Mouse (Mus musculus) forebrain, embryonic 12.5 days (tissue): ENCODE data around the gene Dip2c. TPM values are rescaled to one million over a fixed set of nuclear protein-coding genes. Genes with fewer than 3 reads are reported as not detected.

Experiments used
- ATAC-seq: fragments of 200-750 bp; cut with Nextera tagmentation; 2 replicates; pipeline ENCODE4 v1.8.0; 2017; ENCODE audit warnings: moderate TSS enrichment; ENCODE audit not compliant: low FRiP score
- H3K27ac ChIP-seq: fragments of 300-500 bp; sonication (generic); 2 replicates; pipeline ENCODE4 v1.5.1; 2016; ENCODE audit warnings: mild to moderate bottlenecking
- H3K27me3 ChIP-seq: fragments of 300-500 bp; sonication (generic); 2 replicates; pipeline ENCODE4 v1.6.1; 2016; ENCODE audit warnings: mild to moderate bottlenecking
- H3K36me3 ChIP-seq: fragments of 300-500 bp; sonication (generic); replicated peaks from 2 replicates; pipeline ENCODE4 v1.6.1; 2016; ENCODE audit warnings: mild to moderate bottlenecking
- H3K4me1 ChIP-seq: fragments of 300-500 bp; sonication (generic); 2 replicates; pipeline ENCODE4 v1.6.1; 2016
- H3K4me2 ChIP-seq: fragments of 300-500 bp; sonication (generic); 2 replicates; pipeline ENCODE4 v1.6.1; 2016; ENCODE audit warnings: mild to moderate bottlenecking, moderate library complexity
- H3K4me3 ChIP-seq: fragments of 300-500 bp; sonication (generic); replicated peaks from 2 replicates; pipeline ENCODE4 v1.5.1; 2016; ENCODE audit warnings: mild to moderate bottlenecking
- H3K9ac ChIP-seq: fragments of 300-500 bp; sonication (generic); 2 replicates; pipeline ENCODE4 v1.6.1; 2016; ENCODE audit warnings: mild to moderate bottlenecking
- H3K9me3 ChIP-seq: fragments of 300-500 bp; sonication (generic); 2 replicates; pipeline ENCODE4 v1.6.1; 2016
- WGBS: fragments of 180-500 bp; shearing (Covaris S2); methylation state at CpG from one replicate; pipeline ENCODE4 v1.1.7; 2016; 5-methylcytosine and 5-hydroxymethylcytosine counted together
- polyA plus RNA-seq: library from polyadenylated mRNA; unstranded; fragments of >200 nt; fragmentation: Nextera tagmentation; extraction: Ambion mirVana; gene quantifications from 2 replicates; pipeline ENCODE4 v1.2.1, GENCODE M21; 2016

Gene Dip2c
- polyA plus RNA-seq, 1 experiment from 2014 or later: 10.5 TPM

- Histone ChIP-seq H3K9ac (no peak overlapping the region), H3K4me2 (no peak overlapping the region), H3K4me1 (no peaks in the 10 kb centered on the region), H3K4me3 (no peak overlapping the region), H3K9me3 (no peaks in the 10 kb centered on the region), H3K36me3 (no peaks in the 10 kb centered on the region), H3K27ac (no peak overlapping the region), H3K27me3 (no peaks in the 10 kb centered on the region)
- WGBS: 82% methylated on average over 1 of the region's 1 CpGs
- ATAC-seq: no peak
Measured at GRCm38 (mm10) chr13:9481722-9482121, 205.4 kb downstream of the Dip2c start.

DNA sequence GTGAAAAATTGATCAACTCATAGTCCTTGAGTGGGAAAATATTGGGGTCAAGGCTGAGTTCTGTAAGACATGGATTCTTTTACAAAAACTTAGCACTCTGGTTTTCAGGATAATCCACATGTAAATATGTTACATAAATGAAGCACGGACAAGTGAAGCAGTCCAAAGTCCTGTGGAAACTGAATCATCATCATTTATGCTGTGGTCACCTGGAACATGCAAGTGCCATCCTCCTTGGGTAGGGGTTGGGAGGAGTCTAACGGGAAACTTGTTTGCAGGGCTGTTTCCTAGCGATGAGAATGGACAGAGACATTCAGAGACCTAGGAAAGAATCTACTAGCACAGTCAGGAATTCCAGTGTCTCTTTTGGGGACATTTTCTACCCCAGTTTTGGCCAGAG, 213.4 kb downstream of the Dip2c start:
- no peak overlapping the region for H3K4me2 ChIP-seq
- H3K9ac ChIP-seq: no peak overlapping the region
- H3K4me3 ChIP-seq: no peak overlapping the region
- H3K9me3 ChIP-seq: no peaks in the 10 kb centered on the region
- no peaks in the 10 kb centered on the region for H3K36me3 ChIP-seq
- 94% methylated on average over 3 of the region's 3 CpGs for WGBS
- H3K4me1 ChIP-seq: no peaks in the 10 kb centered on the region; the same call in 1 of the 2 replicates
- H3K27ac ChIP-seq: no peak overlapping the region
- no peaks in the 10 kb centered on the region for H3K27me3 ChIP-seq
- ATAC-seq: no peak

GRCm38 (mm10) chr13:9494726-9495125, 218.4 kb downstream of the Dip2c start:
- 62% methylated on average over 21 of the region's 21 CpGs for WGBS
- Histone ChIP-seq H3K9ac (no peak overlapping the region), H3K4me1 (no peaks in the 10 kb centered on the region; the same call in 1 of the 2 replicates), H3K27me3 (no peaks in the 10 kb centered on the region), H3K4me3 (no peak overlapping the region; the same call in 1 of the 2 replicates), H3K36me3 (no peaks in the 10 kb centered on the region), H3K4me2 (peak overlapping the region; percentile 34), H3K9me3 (no peaks in the 10 kb centered on the region), H3K27ac (no peak overlapping the region)
- peak; percentile 14; the same call in 1 of the 2 replicates for ATAC-seq

DNA sequence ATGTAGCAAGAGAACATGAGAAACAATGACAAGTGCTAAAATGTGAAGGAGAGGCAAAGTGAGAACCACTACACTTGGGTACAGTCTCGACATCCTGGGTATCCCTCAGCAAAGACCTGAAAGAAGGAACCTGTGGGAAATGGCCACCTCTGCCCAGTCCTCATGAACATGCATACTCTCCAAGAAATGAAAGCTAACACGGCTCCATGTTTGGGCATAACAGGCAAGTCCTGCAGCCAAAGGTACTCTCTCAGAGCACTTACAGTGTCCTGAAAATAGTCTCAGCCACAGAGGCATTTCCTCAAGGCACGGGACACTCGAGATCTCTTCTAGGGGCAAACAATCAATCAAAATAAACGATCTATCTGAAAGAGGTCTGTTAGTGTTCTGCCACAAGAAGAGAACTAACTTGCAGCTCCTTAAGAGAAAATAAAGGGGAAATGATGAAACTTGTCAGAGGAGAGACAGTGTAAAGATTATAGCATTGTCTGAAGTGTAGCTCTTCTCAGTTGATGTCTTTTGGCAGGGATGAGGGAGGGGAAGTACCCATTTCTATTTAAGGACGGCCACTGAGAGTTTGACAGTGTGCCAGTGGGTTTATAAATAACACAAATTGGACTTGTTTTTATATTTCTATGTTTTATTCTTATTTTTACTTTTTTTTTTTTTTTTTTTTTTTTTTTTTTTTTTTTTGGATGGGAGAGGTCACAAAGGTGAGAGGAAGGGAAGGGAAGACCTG, 228.0 kb downstream of the Dip2c start:
- Histone ChIP-seq H3K4me2 (no peak overlapping the region), H3K27ac (no peak overlapping the region), H3K4me3 (no peak overlapping the region), H3K36me3 (no peaks in the 10 kb centered on the region), H3K9me3 (no peaks in the 10 kb centered on the region), H3K4me1 (no peaks in the 10 kb centered on the region), H3K27me3 (no peaks in the 10 kb centered on the region), H3K9ac (no peak overlapping the region)
- WGBS: 82% methylated on average over 6 of the region's 6 CpGs
- no peak for ATAC-seq

DNA sequence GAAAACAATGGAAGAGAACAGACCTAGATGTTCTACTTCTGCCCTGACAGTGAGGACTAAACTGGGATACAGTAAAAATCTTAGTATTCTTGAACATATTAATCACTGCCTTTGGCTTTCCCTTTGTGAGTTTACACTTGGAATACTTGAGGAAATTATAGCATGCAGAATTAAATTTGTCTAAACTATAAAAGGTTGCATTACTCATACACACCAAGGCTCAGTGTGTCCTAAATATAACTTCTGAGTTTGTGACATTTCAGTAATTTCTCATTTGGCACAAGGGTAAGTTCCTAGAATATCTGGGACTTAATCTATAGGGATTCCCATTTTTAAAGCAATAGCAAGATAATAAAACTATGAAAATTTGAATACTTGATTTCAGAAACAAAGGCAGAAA, 262.2 kb downstream of the Dip2c start:
- H3K27ac ChIP-seq: no peak overlapping the region
- H3K9me3 ChIP-seq: no peaks in the 10 kb centered on the region
- ATAC-seq: no peak
- H3K9ac ChIP-seq: no peak overlapping the region
- no peak overlapping the region for H3K4me3 ChIP-seq
- H3K36me3 ChIP-seq: no peaks in the 10 kb centered on the region
- H3K4me1 ChIP-seq: no peaks in the 10 kb centered on the region
- H3K4me2 ChIP-seq: no peak overlapping the region
- H3K27me3 ChIP-seq: no peaks in the 10 kb centered on the region

DNA sequence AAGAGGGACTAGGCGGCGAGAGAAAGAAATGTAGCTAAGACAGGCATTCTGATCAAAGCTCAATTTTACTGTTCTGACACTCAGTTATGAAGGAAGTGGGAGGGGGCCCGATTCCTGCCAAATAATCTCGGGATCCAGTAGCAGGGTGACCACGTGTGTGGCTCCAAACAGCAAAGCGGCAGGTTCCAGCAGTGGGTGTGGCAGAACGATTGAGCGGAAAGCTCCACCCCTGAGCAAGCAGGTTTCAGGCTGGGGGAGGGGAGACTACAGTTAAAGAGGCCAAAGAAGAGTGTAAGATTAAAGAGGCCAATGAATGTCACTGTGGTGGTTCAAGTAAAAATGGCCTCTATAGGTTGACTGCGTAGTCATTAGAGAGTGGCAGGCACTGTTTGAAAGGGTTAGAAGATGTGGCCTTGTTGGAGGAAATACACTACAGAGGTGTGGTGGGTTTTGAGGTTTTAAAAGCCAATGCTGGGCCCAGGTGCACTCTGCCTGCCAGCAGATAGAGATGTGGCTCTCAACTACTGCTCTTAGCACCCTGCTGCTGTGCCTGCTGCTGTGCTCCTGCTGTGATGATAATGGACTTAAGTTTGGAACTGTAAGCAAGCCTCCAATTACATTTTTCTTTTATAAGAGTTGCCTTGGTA, 271.5 kb downstream of the Dip2c start:
- no peak for ATAC-seq
- H3K27me3 ChIP-seq: no peaks in the 10 kb centered on the region
- no peak overlapping the region for H3K27ac ChIP-seq
- 19% methylated on average over 9 of the region's 9 CpGs for WGBS
- H3K4me1 ChIP-seq: peaks cover 11% of the 10 kb centered on the region
- no peak overlapping the region for H3K9ac ChIP-seq
- H3K4me3 ChIP-seq: no peak overlapping the region
- no peaks in the 10 kb centered on the region for H3K9me3 ChIP-seq
- no peaks in the 10 kb centered on the region for H3K36me3 ChIP-seq
- no peak overlapping the region for H3K4me2 ChIP-seq

DNA sequence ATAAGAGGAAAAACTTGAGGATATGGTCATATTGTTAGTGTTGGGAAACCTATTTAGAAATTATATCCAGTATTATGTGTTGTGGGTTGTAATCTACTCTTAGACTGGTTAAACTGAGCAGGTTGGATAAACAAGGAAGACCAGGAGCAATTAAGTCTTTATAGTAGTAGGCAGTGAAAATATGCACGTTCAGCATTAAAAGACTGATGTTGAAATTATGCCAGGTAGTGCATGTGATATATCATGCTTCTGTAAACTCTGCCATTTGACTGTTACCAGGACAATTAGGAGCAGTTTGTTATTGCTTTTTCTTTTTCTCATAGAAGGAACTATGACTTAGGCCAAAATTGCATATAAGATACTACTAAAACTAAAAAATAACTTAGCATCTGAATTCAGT, 285.8 kb downstream of the Dip2c start:
- no peak overlapping the region for H3K4me3 ChIP-seq
- no peak for ATAC-seq
- H3K27me3 ChIP-seq: no peaks in the 10 kb centered on the region
- H3K4me1 ChIP-seq: no peaks in the 10 kb centered on the region
- H3K9me3 ChIP-seq: no peaks in the 10 kb centered on the region
- no peak overlapping the region for H3K27ac ChIP-seq
- no peak overlapping the region for H3K9ac ChIP-seq
- WGBS: 97% methylated on average over 1 of the region's 1 CpGs
- no peak overlapping the region for H3K4me2 ChIP-seq
- H3K36me3 ChIP-seq: 0 out of 2 replicates have a peak, but pooled peaks cover 3% of the 10 kb centered on the region

DNA sequence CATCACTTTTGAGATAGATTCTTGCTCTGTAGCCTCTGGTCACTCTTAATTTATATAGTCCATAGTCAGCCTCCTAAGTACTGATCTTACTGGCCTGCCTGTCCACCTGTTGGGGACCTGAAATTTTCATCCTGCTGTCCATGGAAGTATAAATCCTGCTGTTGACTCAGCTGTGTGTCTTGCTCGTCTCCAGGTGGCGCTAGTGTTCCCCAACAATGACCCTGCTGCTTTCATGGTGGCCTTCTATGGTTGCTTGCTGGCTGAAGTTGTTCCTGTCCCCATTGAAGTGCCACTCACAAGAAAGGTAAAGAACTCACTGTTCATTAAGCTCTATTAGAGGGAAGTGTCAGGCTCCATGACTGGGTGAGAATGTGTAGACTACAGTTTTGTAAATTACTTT, 286.6 kb downstream of the Dip2c start:
- Histone ChIP-seq H3K36me3 (0 out of 2 replicates have a peak, but pooled peaks cover 8% of the 10 kb centered on the region), H3K4me3 (no peak overlapping the region), H3K4me1 (no peaks in the 10 kb centered on the region), H3K27ac (no peak overlapping the region), H3K9ac (no peak overlapping the region), H3K27me3 (no peaks in the 10 kb centered on the region), H3K4me2 (no peak overlapping the region), H3K9me3 (no peaks in the 10 kb centered on the region)
- 6% methylated on average over 2 of the region's 2 CpGs for WGBS
- ATAC-seq: no peak

DNA sequence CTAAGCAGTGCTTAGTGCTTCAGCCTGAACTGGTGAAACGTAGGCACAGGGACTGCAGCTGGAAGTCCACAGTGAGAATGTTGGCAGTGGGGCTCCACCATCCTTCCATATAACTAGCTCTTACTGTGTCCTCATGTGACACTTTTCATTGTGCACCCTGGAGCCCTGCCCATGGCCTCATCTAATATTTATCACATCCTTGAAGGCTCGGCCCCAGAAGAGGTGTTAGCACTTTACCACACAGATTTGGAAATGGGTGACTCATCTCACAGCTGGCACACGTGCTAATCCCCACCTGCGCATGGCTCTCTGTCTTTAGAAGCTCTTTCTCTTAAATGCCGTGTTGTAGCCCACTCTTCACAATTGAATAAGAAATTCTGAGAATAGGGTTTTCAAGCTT, 292.5 kb downstream of the Dip2c start:
- Histone ChIP-seq H3K9ac (no peak overlapping the region), H3K36me3 (peaks cover 21% of the 10 kb centered on the region), H3K4me1 (no peaks in the 10 kb centered on the region), H3K27ac (no peak overlapping the region), H3K4me2 (no peak overlapping the region), H3K27me3 (no peaks in the 10 kb centered on the region), H3K4me3 (no peak overlapping the region), H3K9me3 (no peaks in the 10 kb centered on the region)
- WGBS: 90% methylated on average over 5 of the region's 5 CpGs
- no peak for ATAC-seq

DNA sequence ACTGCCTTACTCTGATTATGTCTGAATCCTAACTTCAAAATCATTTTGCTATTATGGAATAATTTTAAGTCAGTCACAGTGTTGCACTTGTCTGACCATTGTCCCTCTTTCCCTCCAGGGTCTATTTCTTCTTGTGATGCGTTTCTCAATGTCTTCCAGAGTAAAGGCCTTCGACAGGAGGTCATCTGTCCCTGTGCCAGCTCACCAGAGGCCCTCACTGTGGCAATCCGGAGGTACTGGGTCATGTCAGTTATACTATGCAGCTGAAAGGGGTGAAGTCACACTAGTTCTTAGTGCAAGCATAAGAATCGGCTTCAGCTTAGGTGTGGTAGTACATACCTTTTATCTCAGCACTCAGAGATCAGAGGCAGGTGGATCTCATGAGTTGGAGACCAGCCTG, 300.4 kb downstream of the Dip2c start:
- Histone ChIP-seq H3K4me3 (no peak overlapping the region), H3K4me2 (no peak overlapping the region), H3K4me1 (no peaks in the 10 kb centered on the region), H3K27ac (no peak overlapping the region), H3K9ac (no peak overlapping the region), H3K36me3 (peaks cover 12% of the 10 kb centered on the region; the same call in 1 of the 2 replicates), H3K9me3 (no peaks in the 10 kb centered on the region), H3K27me3 (no peaks in the 10 kb centered on the region)
- ATAC-seq: no peak
- 88% methylated on average over 4 of the region's 4 CpGs for WGBS

GRCm38 (mm10) chr13:9578456-9578855, 302.1 kb downstream of the Dip2c start:
- H3K4me1 ChIP-seq: peaks cover under 1% of the 10 kb centered on the region; the same call in 1 of the 2 replicates
- H3K4me3 ChIP-seq: no peak overlapping the region
- 92% methylated on average over 4 of the region's 4 CpGs for WGBS
- no peak for ATAC-seq
- no peaks in the 10 kb centered on the region for H3K9me3 ChIP-seq
- H3K4me2 ChIP-seq: no peak overlapping the region
- no peak overlapping the region for H3K9ac ChIP-seq
- H3K27ac ChIP-seq: no peak overlapping the region
- H3K36me3 ChIP-seq: peaks cover 12% of the 10 kb centered on the region; the same call in 1 of the 2 replicates
- H3K27me3 ChIP-seq: no peaks in the 10 kb centered on the region

DNA sequence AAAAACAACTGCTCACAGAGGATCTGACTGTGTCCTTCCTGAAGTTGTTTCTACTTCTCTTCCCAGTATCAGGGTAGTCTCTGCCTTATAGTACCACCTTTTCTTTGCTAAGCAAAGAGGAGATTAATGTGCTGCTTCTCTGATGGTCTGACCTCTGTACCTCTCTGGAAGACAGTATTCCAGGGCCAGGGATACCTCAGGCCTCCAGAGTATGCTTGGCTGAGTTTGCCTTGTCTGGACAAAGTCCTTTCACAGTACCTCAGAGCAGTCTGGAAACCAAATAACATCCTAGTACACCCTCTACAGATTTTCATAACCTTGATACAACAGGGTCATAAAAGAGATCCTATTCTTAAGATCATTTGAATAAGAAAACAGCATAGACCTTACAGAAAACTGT, 305.5 kb downstream of the Dip2c start:
- no peak overlapping the region for H3K27ac ChIP-seq
- H3K27me3 ChIP-seq: no peaks in the 10 kb centered on the region
- peaks cover 10% of the 10 kb centered on the region; the same call in 1 of the 2 replicates for H3K36me3 ChIP-seq
- no peak overlapping the region for H3K9ac ChIP-seq
- H3K4me1 ChIP-seq: peaks cover 6% of the 10 kb centered on the region; the same call in 1 of the 2 replicates
- H3K4me3 ChIP-seq: no peak overlapping the region
- no peaks in the 10 kb centered on the region for H3K9me3 ChIP-seq
- no peak for ATAC-seq
- no peak overlapping the region for H3K4me2 ChIP-seq

DNA sequence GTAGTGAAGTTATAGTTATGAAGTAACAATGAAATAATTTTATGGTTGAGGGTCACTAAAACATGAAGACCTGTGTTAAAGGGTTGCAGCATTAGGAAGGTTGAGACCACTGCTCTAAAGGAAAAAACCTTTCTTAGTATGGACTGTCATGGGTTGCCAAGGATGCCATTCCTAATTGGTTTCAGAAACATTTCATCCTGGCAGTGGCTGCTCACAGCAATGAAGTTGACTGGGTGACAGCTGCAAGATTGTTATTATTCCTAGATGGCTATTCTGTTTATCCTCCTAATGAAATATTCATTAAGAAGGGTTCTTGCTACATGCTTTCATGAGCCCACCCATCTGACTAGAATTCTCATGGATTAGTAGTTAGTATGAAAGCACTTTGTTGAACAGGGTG, 307.3 kb downstream of the Dip2c start:
- Histone ChIP-seq H3K4me3 (no peak overlapping the region), H3K36me3 (no peaks in the 10 kb centered on the region), H3K4me1 (peaks cover 6% of the 10 kb centered on the region; the same call in 1 of the 2 replicates), H3K27me3 (no peaks in the 10 kb centered on the region), H3K4me2 (no peak overlapping the region), H3K9me3 (no peaks in the 10 kb centered on the region), H3K9ac (no peak overlapping the region), H3K27ac (no peak overlapping the region)
- no peak for ATAC-seq
